In genomic region chr11:106170807-106171206, GRCm38 (mm10) we compare ENCODE assay signal across 11 mouse cellular contexts. TPM values are rescaled to one million over a fixed set of nuclear protein-coding genes. Genes with fewer than 3 reads are reported as not detected.
DNase-seq lines count a peak whose midpoint lies in the region; TF ChIP-seq lines count a peak whose summit lies in the region.
"Had no signal": no experiment of that assay in that cellular context is flagged by ENCODE, and none has a peak within 500 bp of the region (broad histone marks: within the 10 kb centered on the region; RNA-seq: fewer than 3 reads in every experiment).

No protein-coding gene starts in this region.

- H3K4me3 ChIP-seq in spleen, adult 2 months (ENCODE audit: extremely low read depth, insufficient read depth, insufficient read length) = no peak overlapping the region

- WGBS in spleen, adult 2 months = 85% methylated on average over 7 of the region's 7 CpGs

- peaks cover 6% of the 10 kb centered on the region; the same call in 1 of the 2 replicates for H3K4me1 ChIP-seq in spleen, adult 2 months (ENCODE audit: control insufficient read depth, insufficient read depth, insufficient read length)

- DNase-seq in cerebellum, postnatal 10 days = peak; percentile 44 to 61
- DNase-seq in cerebellum, postnatal 4 days (ENCODE audit: low spot score in 2 of 2) = no peak
- peak; percentile 57 to 58 for DNase-seq in spleen, adult 2 months (ENCODE audit: low read depth in 1 of 2, low spot score in 2 of 2)
- DNase-seq in spleen, adult 12 weeks (ENCODE audit: low spot score) = no peak
- peak; percentile 75 for DNase-seq in lung, postnatal 25 days (ENCODE audit: low spot score)
- no peak for DNase-seq in kidney, adult 18-20 months
- DNase-seq in frontal cortex, adult 2 months (ENCODE audit: extremely low spot score in 1 of 2, low spot score in 1 of 2) = no peak
- no peak for DNase-seq in layer of hippocampus, adult 8-10 months (ENCODE audit: low spot score in 2 of 2)
- DNase-seq: cerebellum, adult 11 months; gastrocnemius, postnatal 25 days had no signal

- peaks cover 1% of the 10 kb centered on the region; the same call in 1 of the 2 replicates for H3K36me3 ChIP-seq in spleen, adult 2 months (ENCODE audit: control insufficient read depth, insufficient read depth, low read length)

- peak; percentile 48; the same call in 1 of the 2 replicates for TF ChIP-seq CTCF in spleen, adult 2 months (IDR thresholded peaks at IDR 0.05; ENCODE audit: extremely low read depth, insufficient read depth, insufficient read length, insufficient replicate concordance)

- TF ChIP-seq POLR2A in spleen, adult 2 months (IDR thresholded peaks at IDR 0.05; ENCODE audit: low read depth, low read length) = no peak

- no peak overlapping the region for H3K27ac ChIP-seq in spleen, adult 2 months (ENCODE audit: insufficient read depth, low read length)

- no peaks in the 10 kb centered on the region for H3K27me3 ChIP-seq in spleen, adult 2 months (ENCODE audit: control insufficient read depth, insufficient read depth, low read length)

RNA-seq across cellular contexts. Expression of gene Limd2, which starts 10.1 kb away (rescaled TPM):
- polyA plus RNA-seq in spleen, adult 2 months (2012; rRNA removed) = 305 and 309 TPM in 2 replicates
- 154 and 168 TPM in 2 replicates for polyA plus RNA-seq in frontal cortex, adult 2 months (2012; rRNA removed)
- 100 to 1,000 TPM; 111 to 131 (median 122) TPM for total RNA-seq in layer of hippocampus, adult 8-10 months (2022)

RNA-seq across cellular contexts. Expression of gene Gm10840, which starts 10.2 kb away (rescaled TPM):
- polyA plus RNA-seq in spleen, adult 2 months (2012; rRNA removed) = 0.72 TPM in 1 of 2 replicates, not detected in the other
- not detected in 2 replicates for polyA plus RNA-seq in frontal cortex, adult 2 months (2012; rRNA removed)
- 1 to 10 TPM in 1 of 4 experiments, not detected in 3; 1.4 TPM for total RNA-seq in layer of hippocampus, adult 8-10 months (2022)
- total RNA-seq: gastrocnemius, postnatal 25 days had no signal
- polyA plus RNA-seq: large intestine, adult 2 months had no signal

RNA-seq across cellular contexts. Expression of gene Strada, which starts 31.2 kb away (rescaled TPM):
- polyA plus RNA-seq in spleen, adult 2 months (2012; rRNA removed) = 32.6 and 36.7 TPM in 2 replicates
- 78.7 and 79.8 TPM in 2 replicates for polyA plus RNA-seq in frontal cortex, adult 2 months (2012; rRNA removed)
- total RNA-seq in layer of hippocampus, adult 8-10 months (2022) = 10 to 100 TPM; 29.2 to 33.2 (median 31.0) TPM

RNA-seq across cellular contexts. Expression of gene Ccdc47, which starts 45.3 kb away (rescaled TPM):
- polyA plus RNA-seq in spleen, adult 2 months (2012; rRNA removed) = 7.0 and 7.3 TPM in 2 replicates
- polyA plus RNA-seq in frontal cortex, adult 2 months (2012; rRNA removed) = 73.6 and 86.2 TPM in 2 replicates
- total RNA-seq in layer of hippocampus, adult 8-10 months (2022) = 10 to 100 TPM; 82.3 to 98.3 (median 92.6) TPM

RNA-seq across cellular contexts. Expression of gene Ddx42, which starts 45.9 kb away (rescaled TPM):
- polyA plus RNA-seq in spleen, adult 2 months (2012; rRNA removed) = 7.1 and 7.4 TPM in 2 replicates
- polyA plus RNA-seq in frontal cortex, adult 2 months (2012; rRNA removed) = 44.5 and 49.9 TPM in 2 replicates
- 10 to 100 TPM; 65.3 to 71.1 (median 69.4) TPM for total RNA-seq in layer of hippocampus, adult 8-10 months (2022)

Comparison
In these comparisons a context has a peak if more than half of its experiments do, and no peak if none do; other contexts are left out.
1. DNase-seq: peak in cerebellum, postnatal 10 days (2 of 2), spleen, adult 2 months (2 of 2) and lung, postnatal 25 days (single experiment); none in cerebellum, postnatal 4 days (0 of 2), spleen, adult 12 weeks (single experiment), kidney, adult 18-20 months (single experiment), frontal cortex, adult 2 months (0 of 2) and layer of hippocampus, adult 8-10 months (0 of 2).